Mouse (Mus musculus) urinary bladder, postnatal 25 days (tissue): ENCODE data around the gene St6galnac3.

Experiments
- DNase-seq: peaks from one replicate; pipeline ENCODE4 v3.0.0; 2022; ENCODE audit warnings: low spot score

Gene St6galnac3

GRCm38 (mm10) chr3:153584836-153585235 is 140.1 kb downstream of the St6galnac3 start:
- no peak for DNase-seq

- DNase-seq, result no peak
Measured at GRCm38 (mm10) chr3:153582065-153582464, 142.9 kb downstream of the St6galnac3 start.

DNA sequence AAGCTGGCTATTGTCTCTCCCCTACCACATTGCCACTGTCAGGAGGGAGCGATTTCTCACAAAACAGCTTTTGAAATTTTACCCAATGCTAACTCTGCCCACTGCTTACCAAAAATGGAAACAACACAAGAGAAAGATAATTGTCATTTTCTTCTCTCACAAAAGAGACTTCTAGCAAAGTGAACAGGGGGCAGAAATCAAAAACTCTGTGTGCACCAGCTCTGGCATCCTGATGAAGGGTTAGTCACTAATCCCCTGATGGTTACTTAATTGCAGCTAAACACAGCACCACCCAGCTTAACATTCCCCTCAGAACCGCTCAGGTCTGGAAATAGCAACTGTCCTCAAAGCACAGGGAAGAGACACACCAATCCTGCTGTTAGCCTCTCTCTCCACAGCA is 144.3 kb downstream of the St6galnac3 start:
- DNase-seq, result no peak

DNA sequence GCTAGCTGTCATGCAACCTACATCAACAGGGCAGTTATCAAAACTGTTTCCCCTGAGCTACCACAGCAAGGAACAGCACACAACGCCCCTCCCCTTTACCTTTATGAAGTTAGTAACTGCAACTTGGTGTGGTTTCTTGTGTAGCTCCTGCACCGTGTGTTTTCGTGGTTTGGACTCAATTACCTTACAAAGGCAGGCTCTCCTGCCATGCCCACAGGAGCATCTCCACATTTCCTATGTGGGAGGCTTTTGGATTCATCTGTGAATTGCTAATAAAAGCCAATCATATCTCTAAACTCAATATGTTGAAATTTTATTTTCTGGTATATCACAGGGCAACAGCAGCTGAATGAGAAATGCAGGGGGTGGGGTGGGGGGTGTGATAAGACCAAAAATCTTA is 144.8 kb downstream of the St6galnac3 start:
- no peak for DNase-seq

DNA sequence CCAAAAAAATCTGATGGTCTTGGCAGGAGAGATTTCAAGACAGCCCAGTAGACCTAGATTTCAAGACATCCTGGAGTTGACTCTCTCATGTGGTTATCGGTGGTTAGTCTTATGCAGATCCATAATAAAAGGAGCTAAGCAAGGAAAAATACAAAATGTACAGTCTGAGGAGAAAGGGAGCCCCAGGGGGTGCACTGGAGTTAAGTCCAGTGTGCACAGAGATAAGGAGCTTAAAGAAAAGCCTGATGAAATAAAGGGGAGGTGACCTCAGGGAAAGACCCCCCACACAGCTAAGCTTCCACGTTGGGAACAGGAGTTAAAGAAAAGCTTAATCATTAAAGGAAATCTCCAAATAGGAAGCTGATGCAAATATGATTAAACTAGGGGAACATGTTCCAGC is 147.7 kb downstream of the St6galnac3 start:
- DNase-seq, result no peak

DNA sequence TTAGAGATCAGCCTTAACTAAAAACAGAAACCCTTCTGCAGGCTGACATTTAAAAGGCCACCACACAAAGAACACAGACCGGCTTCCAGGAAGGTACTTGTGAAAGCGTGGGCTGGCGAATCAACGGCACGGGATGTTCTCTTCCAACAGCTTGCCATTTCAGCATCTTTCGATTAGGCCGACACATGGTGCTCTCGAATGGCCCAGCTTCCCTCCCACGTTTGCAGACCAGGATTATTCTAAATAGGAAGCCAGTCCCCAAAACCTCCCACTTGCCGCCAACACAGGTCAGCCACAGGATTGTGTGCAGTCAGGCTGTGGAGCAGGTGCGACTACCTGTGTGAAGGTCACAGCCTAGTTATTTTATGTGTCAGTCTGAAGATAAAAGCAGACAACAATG is 153.8 kb downstream of the St6galnac3 start:
- DNase-seq, result no peak

GRCm38 (mm10) chr3:153568815-153569214 is 156.2 kb downstream of the St6galnac3 start:
- no peak for DNase-seq

DNA sequence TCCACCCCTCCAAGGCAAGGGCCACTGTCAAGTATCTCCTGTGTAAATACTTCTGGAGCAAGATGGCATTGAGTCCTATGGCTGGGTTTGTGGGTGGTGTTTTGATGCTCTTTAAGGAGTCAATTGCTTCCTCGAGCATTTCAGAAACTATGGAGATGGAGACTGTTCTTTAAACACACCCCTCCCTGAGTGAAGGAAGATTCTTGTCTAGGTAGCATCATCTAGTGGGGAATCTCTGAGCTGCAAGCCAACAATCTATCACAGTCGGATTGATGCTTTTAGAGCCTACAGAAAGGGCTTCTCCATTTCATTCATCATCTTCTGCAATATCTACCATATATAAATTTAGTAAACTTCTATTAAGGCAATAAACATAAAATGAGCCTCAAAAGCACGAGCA is 157.1 kb downstream of the St6galnac3 start:
- no peak for DNase-seq

DNA sequence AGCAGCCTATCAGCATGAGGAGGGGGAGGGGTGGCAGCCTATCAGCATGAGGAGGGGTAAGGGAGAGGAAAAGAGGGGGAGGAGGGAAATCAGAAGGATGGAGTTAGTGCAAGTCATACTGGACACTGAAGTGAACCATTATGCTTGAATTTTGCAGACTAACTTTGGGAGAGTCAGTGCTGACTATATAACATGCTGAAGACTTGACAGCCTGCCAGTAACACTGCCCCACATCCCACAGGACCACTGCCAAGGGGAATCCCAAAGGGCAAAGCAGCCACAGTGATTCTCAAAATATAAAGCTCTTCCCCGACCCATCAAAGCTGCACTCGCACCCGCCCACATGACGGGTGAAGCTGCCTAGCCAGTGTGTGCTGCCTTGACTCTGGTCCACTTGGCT is 157.5 kb downstream of the St6galnac3 start:
- no peak for DNase-seq

DNA sequence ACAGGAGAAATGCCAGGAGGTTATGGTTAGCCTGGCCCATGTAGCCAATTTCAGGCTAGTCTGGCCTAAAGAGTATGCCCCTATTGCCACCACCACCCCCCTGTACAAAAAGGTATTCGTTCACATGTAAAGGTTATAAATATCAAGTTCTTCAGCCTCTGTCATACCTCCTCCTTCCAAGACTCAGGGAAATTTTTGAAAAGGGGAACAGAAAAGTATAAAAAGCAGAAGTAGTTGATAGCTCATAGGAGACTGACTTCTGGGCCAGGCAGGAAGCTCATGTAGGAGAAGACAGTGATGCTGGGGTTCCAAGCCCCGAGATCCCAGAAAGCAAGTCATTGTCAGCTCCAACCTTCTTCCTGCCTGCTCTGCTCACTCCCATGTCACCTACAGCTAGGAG is 158.9 kb downstream of the St6galnac3 start:
- DNase-seq, result no peak

- no peak for DNase-seq
Measured at GRCm38 (mm10) chr3:153560897-153561296, 164.1 kb downstream of the St6galnac3 start.

DNA sequence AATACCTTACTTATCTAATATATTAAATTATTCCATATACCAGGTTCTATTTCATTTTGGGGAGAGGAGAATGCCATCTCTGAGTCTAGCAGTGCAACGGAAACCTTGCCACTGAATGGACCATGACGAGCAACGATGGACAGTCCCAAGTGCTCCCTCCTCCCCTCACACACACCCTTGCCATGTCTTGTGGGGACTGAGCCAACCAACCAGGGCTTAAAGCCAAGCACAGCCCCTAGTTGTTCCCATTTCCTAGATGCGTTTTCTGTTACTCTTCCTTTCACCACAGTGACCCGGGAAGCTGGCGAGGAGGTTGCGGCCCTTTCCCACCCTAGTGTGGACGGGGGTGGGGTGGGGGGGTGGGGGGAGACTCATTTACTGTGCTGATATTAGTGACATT is 165.4 kb downstream of the St6galnac3 start:
- no peak for DNase-seq

DNA sequence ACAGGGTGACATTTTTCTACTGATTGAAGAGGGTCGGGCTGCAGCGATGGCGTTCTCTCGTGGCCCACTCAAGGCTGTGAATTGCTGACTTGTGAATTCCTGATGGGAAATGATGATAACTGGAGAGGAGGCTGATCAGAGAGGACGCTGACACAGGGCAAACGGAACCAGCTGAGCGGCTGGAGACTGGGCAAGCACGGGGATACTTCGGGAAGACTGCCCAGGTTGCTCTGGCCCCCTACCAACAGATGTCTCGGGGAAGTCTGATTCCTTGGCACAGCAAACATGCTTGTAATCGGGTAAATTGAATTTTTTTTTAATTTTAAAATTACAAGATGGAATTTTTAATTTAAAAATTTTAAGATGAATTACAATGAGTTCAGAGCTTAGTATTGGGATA is 168.4 kb downstream of the St6galnac3 start:
- DNase-seq, result no peak

GRCm38 (mm10) chr3:153553712-153554111 is 171.3 kb downstream of the St6galnac3 start:
- DNase-seq, result no peak

GRCm38 (mm10) chr3:153553226-153553625 is 171.7 kb downstream of the St6galnac3 start:
- DNase-seq, result no peak

GRCm38 (mm10) chr3:153546936-153547683 is 177.9 kb downstream of the St6galnac3 start:
- no peak for DNase-seq

GRCm38 (mm10) chr3:153539851-153540250 is 185.1 kb downstream of the St6galnac3 start:
- DNase-seq, result no peak

- no peak for DNase-seq
Measured at GRCm38 (mm10) chr3:153538396-153538795, 186.6 kb downstream of the St6galnac3 start.

DNA sequence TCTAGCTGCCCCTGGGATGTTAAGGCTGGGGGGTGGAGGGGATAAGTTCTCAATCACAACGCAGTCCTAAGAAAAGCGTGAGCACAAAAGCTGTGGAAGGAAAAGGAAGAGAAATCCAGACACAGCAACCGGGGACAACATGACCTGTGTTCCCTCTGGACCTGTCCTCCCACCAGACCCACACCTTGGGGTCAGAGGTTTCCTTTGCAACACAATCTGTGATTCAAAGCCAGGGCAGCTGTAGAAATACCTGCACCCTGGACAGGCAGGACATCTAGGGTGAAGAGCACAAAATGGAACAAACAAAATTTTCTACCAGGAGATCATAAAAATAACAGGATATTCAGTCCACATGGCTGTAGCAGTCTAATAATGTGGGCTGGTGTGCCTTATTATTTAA is 187.5 kb downstream of the St6galnac3 start:
- DNase-seq, result no peak

DNA sequence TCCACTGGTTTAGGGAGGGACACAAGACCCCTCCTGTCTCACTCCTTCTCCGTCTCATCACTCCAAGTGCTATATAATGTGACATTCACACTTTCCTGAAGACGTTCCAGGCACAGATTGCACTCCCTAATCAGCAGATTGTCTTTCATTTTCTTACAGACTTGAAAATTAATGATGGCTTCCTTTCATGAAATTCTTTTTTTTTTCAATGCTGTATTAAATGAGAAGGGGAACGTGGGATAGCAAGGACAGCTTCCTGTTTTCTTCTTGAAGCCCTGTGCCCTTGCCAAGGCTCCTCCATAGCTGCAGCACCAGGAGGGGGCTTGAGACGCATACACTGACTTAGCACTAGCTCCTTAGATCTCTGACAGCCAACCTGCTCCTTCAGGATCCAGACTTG is 188.7 kb downstream of the St6galnac3 start:
- DNase-seq, result no peak

- no peak for DNase-seq
Measured at GRCm38 (mm10) chr3:153529174-153529573, 195.8 kb downstream of the St6galnac3 start.

DNA sequence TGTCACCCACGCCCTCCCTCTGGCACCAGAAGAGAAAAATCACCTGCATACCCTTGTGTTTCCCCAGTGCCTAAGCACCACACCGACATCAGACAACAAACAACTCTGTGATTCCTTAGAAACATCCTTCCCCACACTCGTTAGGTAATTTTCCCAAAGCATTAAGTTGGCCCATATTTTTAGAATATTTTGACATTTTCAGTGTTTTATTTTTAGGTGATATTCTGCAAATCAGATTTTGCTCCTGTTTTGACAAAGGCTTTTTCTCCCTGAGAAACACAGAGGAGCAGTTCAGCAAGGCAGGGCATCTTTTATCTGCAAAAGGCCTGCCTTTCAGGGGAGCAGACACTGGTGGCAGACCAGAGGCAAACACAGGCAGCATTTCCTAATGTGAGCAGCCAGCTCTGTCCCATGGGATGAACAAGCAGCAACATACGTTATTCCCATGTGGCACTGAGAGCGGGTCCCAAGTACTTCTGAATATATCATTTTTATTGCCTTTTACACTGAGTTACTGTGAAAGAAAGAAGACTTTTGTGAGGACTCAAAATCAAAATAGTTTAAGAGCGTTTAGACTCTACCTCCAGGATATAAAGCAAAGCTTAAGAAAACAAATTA is 199.7 kb downstream of the St6galnac3 start:
- DNase-seq, result no peak

DNA sequence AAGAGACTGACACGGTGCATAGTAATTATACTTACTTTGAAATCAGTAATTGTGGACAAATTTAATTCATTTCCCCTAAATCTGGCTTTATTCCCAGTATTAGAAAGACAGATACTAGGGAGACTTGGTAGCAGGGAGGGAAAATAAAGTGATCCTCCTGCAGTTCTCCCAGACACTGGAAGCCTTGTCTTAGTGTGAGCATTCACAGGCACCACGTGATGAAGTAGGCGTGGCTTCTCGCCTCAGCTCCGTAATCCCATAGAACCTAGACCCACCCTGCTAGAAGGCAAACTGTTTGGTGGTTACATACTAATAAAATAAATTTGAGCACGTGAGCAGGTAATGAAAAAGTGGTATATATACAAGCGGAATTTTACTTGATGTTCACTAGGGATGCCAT is 208.1 kb downstream of the St6galnac3 start:
- no peak for DNase-seq

DNA sequence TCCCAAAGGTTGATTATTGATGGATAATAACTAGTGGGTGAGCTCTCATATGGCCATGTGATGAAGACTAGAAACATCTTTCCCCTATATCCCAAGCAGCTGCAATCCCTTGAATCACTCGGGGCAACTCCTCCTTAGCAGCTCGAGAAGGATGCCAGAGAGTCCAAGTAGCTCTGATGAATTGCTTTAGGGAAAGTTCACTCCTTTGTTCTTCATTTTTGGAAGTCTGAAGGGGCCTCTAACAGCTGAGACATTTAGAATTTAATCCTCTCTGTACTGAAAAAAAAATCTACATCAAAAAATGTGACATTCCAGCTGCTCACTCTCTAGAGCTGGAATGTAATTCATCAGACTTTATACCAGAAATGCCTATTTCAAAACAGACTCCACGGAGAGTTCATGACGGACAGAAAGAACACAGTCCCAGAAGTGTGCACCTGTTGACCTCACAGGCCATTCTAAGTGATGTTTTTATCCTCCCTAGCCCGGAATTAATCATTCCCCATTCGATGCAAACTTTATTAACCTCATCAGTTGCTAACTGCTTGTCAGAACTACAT is 211.4 kb downstream of the St6galnac3 start:
- no peak for DNase-seq
